ENCODE assay signal across 24 mouse cellular contexts in genomic region chr19:41177331-41177730, GRCm38 (mm10). TPM values are rescaled to one million over a fixed set of nuclear protein-coding genes. Genes with fewer than 3 reads are reported as not detected.
DNase-seq lines count a peak whose midpoint lies in the region; ATAC-seq and TF ChIP-seq lines count a peak whose summit lies in the region.
"Had no signal": no experiment of that assay in that cellular context is flagged by ENCODE, and none has a peak within 500 bp of the region (broad histone marks: within the 10 kb centered on the region; RNA-seq: fewer than 3 reads in every experiment).

No protein-coding gene starts in this region.

- H3K4me3 ChIP-seq in hindbrain, postnatal 0 days (ENCODE audit: low read length) = no peak overlapping the region
- H3K4me3 ChIP-seq in hindbrain, embryonic 10.5 days = no peak overlapping the region
- H3K4me3 ChIP-seq in forebrain, postnatal 0 days (ENCODE audit: low read depth, low read length) = no peak overlapping the region
- no peak overlapping the region for H3K4me3 ChIP-seq in midbrain, embryonic 16.5 days (ENCODE audit: low read depth, low read length)
- H3K4me3 ChIP-seq: embryonic facial prominence, embryonic 13.5 days; heart, embryonic 15.5 days; hindbrain, embryonic 12.5 days; left cerebral cortex, adult 2 months; limb, embryonic 10.5 days had no signal

- no peaks in the 10 kb centered on the region for H3K9me3 ChIP-seq in hindbrain, postnatal 0 days (ENCODE audit: low read length)
- H3K9me3 ChIP-seq in hindbrain, embryonic 10.5 days = no peaks in the 10 kb centered on the region
- H3K9me3 ChIP-seq in forebrain, postnatal 0 days (ENCODE audit: low read length) = no peaks in the 10 kb centered on the region
- no peaks in the 10 kb centered on the region for H3K9me3 ChIP-seq in midbrain, embryonic 16.5 days (replicated peaks; ENCODE audit: control insufficient read depth, low read length, poor library complexity, severe bottlenecking)
- H3K9me3 ChIP-seq: embryonic facial prominence, embryonic 13.5 days; heart, embryonic 15.5 days; hindbrain, embryonic 12.5 days; limb, embryonic 10.5 days had no signal

- no peaks in the 10 kb centered on the region for H3K4me1 ChIP-seq in hindbrain, postnatal 0 days (ENCODE audit: insufficient read depth, low read length)
- peaks cover 9% of the 10 kb centered on the region; the same call in 1 of the 2 replicates for H3K4me1 ChIP-seq in hindbrain, embryonic 10.5 days (replicated peaks)
- no peaks in the 10 kb centered on the region for H3K4me1 ChIP-seq in forebrain, postnatal 0 days (ENCODE audit: insufficient read depth)
- H3K4me1 ChIP-seq in midbrain, embryonic 16.5 days (ENCODE audit: control insufficient read depth, insufficient read depth, low read length) = peaks cover 11% of the 10 kb centered on the region
- H3K4me1 ChIP-seq: embryonic facial prominence, embryonic 13.5 days; heart, embryonic 15.5 days; hindbrain, embryonic 12.5 days; limb, embryonic 10.5 days had no signal

- no peaks in the 10 kb centered on the region for H3K36me3 ChIP-seq in hindbrain, postnatal 0 days (ENCODE audit: insufficient read depth, low read length)
- no peaks in the 10 kb centered on the region for H3K36me3 ChIP-seq in hindbrain, embryonic 10.5 days
- H3K36me3 ChIP-seq in forebrain, postnatal 0 days (ENCODE audit: insufficient read depth) = no peaks in the 10 kb centered on the region
- H3K36me3 ChIP-seq in midbrain, embryonic 16.5 days (ENCODE audit: control insufficient read depth, insufficient read depth, low read length) = no peaks in the 10 kb centered on the region
- H3K36me3 ChIP-seq: embryonic facial prominence, embryonic 13.5 days; heart, embryonic 15.5 days; hindbrain, embryonic 12.5 days; limb, embryonic 10.5 days had no signal

- no peaks in the 10 kb centered on the region for H3K27me3 ChIP-seq in hindbrain, postnatal 0 days (ENCODE audit: insufficient read depth, low read length)
- peaks cover 54% of the 10 kb centered on the region for H3K27me3 ChIP-seq in hindbrain, embryonic 10.5 days (ENCODE audit: insufficient read depth, poor library complexity, severe bottlenecking)
- H3K27me3 ChIP-seq in forebrain, postnatal 0 days (ENCODE audit: insufficient read depth, low read length) = peaks cover 28% of the 10 kb centered on the region
- H3K27me3 ChIP-seq in midbrain, embryonic 16.5 days (ENCODE audit: control insufficient read depth, insufficient read depth, low read depth, low read length) = peaks cover 56% of the 10 kb centered on the region

- H3K27ac ChIP-seq in hindbrain, postnatal 0 days = no peak overlapping the region
- H3K27ac ChIP-seq in hindbrain, embryonic 10.5 days = no peak overlapping the region
- H3K27ac ChIP-seq in forebrain, postnatal 0 days (ENCODE audit: low read depth, low read length) = no peak overlapping the region
- H3K27ac ChIP-seq in midbrain, embryonic 16.5 days (ENCODE audit: low read length) = no peak overlapping the region
- H3K27ac ChIP-seq: embryonic facial prominence, embryonic 13.5 days; heart, embryonic 15.5 days; hindbrain, embryonic 12.5 days; left cerebral cortex, adult 2 months; limb, embryonic 10.5 days had no signal

- 46% methylated on average over 6 of the region's 6 CpGs for WGBS in hindbrain, postnatal 0 days
- 28% methylated on average over 6 of the region's 6 CpGs for WGBS in hindbrain, embryonic 10.5 days
- 13% methylated on average over 6 of the region's 6 CpGs for WGBS in forebrain, postnatal 0 days
- WGBS in midbrain, embryonic 16.5 days = 16% methylated on average over 6 of the region's 6 CpGs

- H3K9ac ChIP-seq in hindbrain, postnatal 0 days (replicated peaks; ENCODE audit: low read length) = no peak overlapping the region
- H3K9ac ChIP-seq in forebrain, postnatal 0 days = no peak overlapping the region
- no peak overlapping the region for H3K9ac ChIP-seq in midbrain, embryonic 16.5 days (ENCODE audit: low read depth, low read length)
- H3K9ac ChIP-seq: embryonic facial prominence, embryonic 13.5 days; heart, embryonic 15.5 days; hindbrain, embryonic 12.5 days; liver, postnatal 0 days had no signal

- ATAC-seq in hindbrain, postnatal 0 days = peak; percentile 27; the same call in 1 of the 2 replicates
- ATAC-seq in forebrain, postnatal 0 days = peak; percentile 36; the same call in 1 of the 2 replicates
- peak; percentile 82 for ATAC-seq in midbrain, embryonic 16.5 days
- ATAC-seq in inflammation-experienced regulatory T-cells, adult 6 months = no peak
- ATAC-seq: liver, postnatal 0 days had no signal

- DNase-seq in hindbrain, postnatal 0 days (ENCODE audit: low spot score) = no peak
- no peak for DNase-seq in hindbrain, embryonic 10.5 days (ENCODE audit: low spot score)
- no peak for DNase-seq in forebrain, postnatal 0 days
- no peak for DNase-seq in cerebellum, postnatal 25 days
- DNase-seq in thymus, postnatal 0 days (ENCODE audit: low spot score) = no peak
- DNase-seq: adrenal gland, postnatal 10 days; cerebellum, postnatal 14 days; gastrocnemius, postnatal 36 days; kidney, adult 9 months; kidney, postnatal 25 days; liver, postnatal 0 days; lung, postnatal 10 days; thymus, adult 2 months had no signal

- no peak for TF ChIP-seq CTCF in hindbrain, postnatal 0 days (IDR thresholded peaks at IDR 0.05; ENCODE audit: low read depth)
- no peak for TF ChIP-seq CTCF in forebrain, postnatal 0 days (IDR thresholded peaks at IDR 0.05; ENCODE audit: low read depth)

- no peak overlapping the region for H3K4me2 ChIP-seq in hindbrain, postnatal 0 days (ENCODE audit: low read depth, low read length)
- H3K4me2 ChIP-seq in forebrain, postnatal 0 days (ENCODE audit: low read depth) = no peak overlapping the region
- no peak overlapping the region for H3K4me2 ChIP-seq in midbrain, embryonic 16.5 days (ENCODE audit: low read length)
- H3K4me2 ChIP-seq: embryonic facial prominence, embryonic 13.5 days; heart, embryonic 15.5 days; hindbrain, embryonic 12.5 days had no signal

RNA-seq across cellular contexts. Expression of gene Tll2, which starts 29.3 kb away (rescaled TPM):
- 1.2 and 2.8 TPM in 2 replicates for total RNA-seq in hindbrain, postnatal 0 days (2014; rRNA removed)
- polyA plus RNA-seq in hindbrain, postnatal 0 days (2015; fragmentation: Nextera tagmentation; extraction: Ambion mirVana) = 0.60 and 0.72 TPM in 2 replicates
- polyA plus RNA-seq in hindbrain, embryonic 10.5 days (2016; fragmentation: Nextera tagmentation; extraction: Ambion mirVana) = 0.25 and 0.68 TPM in 2 replicates
- 0.62 and 1.00 TPM in 2 replicates for total RNA-seq in forebrain, postnatal 0 days (2014; rRNA removed)
- polyA plus RNA-seq in forebrain, postnatal 0 days (2015; fragmentation: Nextera tagmentation; extraction: Ambion mirVana) = 0.26 and 0.33 TPM in 2 replicates
- 1.3 and 1.7 TPM in 2 replicates for polyA plus RNA-seq in midbrain, embryonic 16.5 days (2015; fragmentation: Nextera tagmentation; extraction: Ambion mirVana)
- polyA plus RNA-seq in inflammation-experienced regulatory T-cells, adult 6 months (2017; shearing (Covaris generic)) = not detected
- 0.08 and 0.14 TPM in 2 replicates for polyA plus RNA-seq in thymus, postnatal 0 days (2015; fragmentation: Nextera tagmentation; extraction: Ambion mirVana)
- total RNA-seq: liver, adult 2 months; megakaryocyte, adult 5-6 weeks had no signal
- polyA plus RNA-seq: C2C12; intestine, embryonic 14.5 days; limb, embryonic 10.5 days; liver, adult 2 months; liver, postnatal 0 days had no signal
